In the genomic region with DNA sequence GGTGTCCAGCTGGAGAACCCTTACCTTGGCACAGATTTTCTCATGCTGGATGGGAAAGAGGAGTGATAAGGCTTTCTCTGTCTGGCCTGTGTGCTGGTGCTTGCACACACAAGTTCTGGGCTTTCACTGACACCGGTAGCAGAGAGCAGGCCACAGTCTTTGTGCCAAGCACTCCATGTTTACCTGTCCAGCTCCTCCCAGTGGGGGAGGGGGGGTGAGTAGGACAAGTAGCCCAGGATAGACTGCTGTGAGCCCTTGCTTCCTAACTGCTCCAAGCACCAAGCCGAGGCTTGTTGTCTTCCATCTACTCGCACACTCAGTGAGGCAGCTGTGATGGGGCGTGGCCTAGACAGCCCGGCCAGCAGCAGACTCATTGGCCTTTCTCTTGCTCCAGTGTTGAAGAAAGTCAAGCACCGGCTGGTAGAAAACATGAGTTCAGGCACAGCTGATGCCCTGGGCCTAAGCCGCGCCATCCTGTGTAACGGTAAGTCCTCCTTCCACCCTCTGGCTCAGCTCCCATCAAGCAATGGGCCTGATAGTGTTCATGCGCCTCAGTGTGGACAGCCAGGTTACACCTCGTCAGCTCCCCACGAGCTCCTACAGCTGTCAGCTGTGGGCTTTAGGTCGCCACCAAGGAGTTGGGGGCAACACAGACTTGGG, we compare ENCODE assay signal across 8 mouse cellular contexts. TPM values are rescaled to one million over a fixed set of nuclear protein-coding genes. Genes with fewer than 3 reads are reported as not detected.
DNase-seq lines count a peak whose midpoint lies in the region; ATAC-seq and TF ChIP-seq lines count a peak whose summit lies in the region.

No protein-coding gene starts in this region.

- DNase-seq in hindbrain, embryonic 11.5 days (ENCODE audit: low spot score): no peak
- DNase-seq in hindbrain, postnatal 0 days (ENCODE audit: low spot score): no peak
- DNase-seq in embryo, embryonic 11 days: no peak
- no peak for DNase-seq in spleen, postnatal 4 days (ENCODE audit: low spot score in 2 of 2)
- no peak for DNase-seq in urinary bladder, postnatal 25 days (ENCODE audit: low spot score)

- H3K36me3 ChIP-seq in hindbrain, embryonic 12.5 days: peaks cover 70% of the 10 kb centered on the region
- peaks cover 9% of the 10 kb centered on the region for H3K36me3 ChIP-seq in hindbrain, embryonic 11.5 days (ENCODE audit: control insufficient read depth, insufficient read depth, low read length)
- H3K36me3 ChIP-seq in embryonic facial prominence, embryonic 12.5 days: peaks cover 82% of the 10 kb centered on the region
- H3K36me3 ChIP-seq in hindbrain, postnatal 0 days (ENCODE audit: insufficient read depth, low read length): peaks cover 57% of the 10 kb centered on the region
- peaks cover 65% of the 10 kb centered on the region for H3K36me3 ChIP-seq in midbrain, embryonic 12.5 days

- no peaks in the 10 kb centered on the region for H3K9me3 ChIP-seq in hindbrain, embryonic 12.5 days (replicated peaks)
- H3K9me3 ChIP-seq in hindbrain, embryonic 11.5 days (ENCODE audit: control insufficient read depth, low read length): no peaks in the 10 kb centered on the region
- no peaks in the 10 kb centered on the region for H3K9me3 ChIP-seq in embryonic facial prominence, embryonic 12.5 days
- H3K9me3 ChIP-seq in hindbrain, postnatal 0 days (ENCODE audit: low read length): no peaks in the 10 kb centered on the region
- no peaks in the 10 kb centered on the region for H3K9me3 ChIP-seq in midbrain, embryonic 12.5 days

- WGBS in hindbrain, embryonic 12.5 days: 78% methylated on average over 13 of the region's 13 CpGs
- 74% methylated on average over 13 of the region's 13 CpGs for WGBS in hindbrain, embryonic 11.5 days
- 72% methylated on average over 13 of the region's 13 CpGs for WGBS in embryonic facial prominence, embryonic 12.5 days
- 69% methylated on average over 13 of the region's 13 CpGs for WGBS in hindbrain, postnatal 0 days
- 76% methylated on average over 13 of the region's 13 CpGs for WGBS in midbrain, embryonic 12.5 days

- H3K4me2 ChIP-seq in hindbrain, embryonic 12.5 days (replicated peaks): no peak overlapping the region
- H3K4me2 ChIP-seq in hindbrain, embryonic 11.5 days (replicated peaks; ENCODE audit: low read depth, low read length): no peak overlapping the region
- no peak overlapping the region for H3K4me2 ChIP-seq in embryonic facial prominence, embryonic 12.5 days (replicated peaks)
- H3K4me2 ChIP-seq in hindbrain, postnatal 0 days (ENCODE audit: low read depth, low read length): no peak overlapping the region
- no peak overlapping the region for H3K4me2 ChIP-seq in midbrain, embryonic 12.5 days (replicated peaks)

- no peak overlapping the region for H3K4me3 ChIP-seq in hindbrain, embryonic 12.5 days
- H3K4me3 ChIP-seq in hindbrain, embryonic 11.5 days (ENCODE audit: low read depth, low read length): no peak overlapping the region
- H3K4me3 ChIP-seq in embryonic facial prominence, embryonic 12.5 days: no peak overlapping the region
- no peak overlapping the region for H3K4me3 ChIP-seq in hindbrain, postnatal 0 days (ENCODE audit: low read length)
- H3K4me3 ChIP-seq in midbrain, embryonic 12.5 days: no peak overlapping the region

- TF ChIP-seq CTCF in hindbrain, postnatal 0 days (IDR thresholded peaks at IDR 0.05; ENCODE audit: low read depth): no peak

- H3K4me1 ChIP-seq in hindbrain, embryonic 12.5 days: peaks cover 5% of the 10 kb centered on the region; the same call in 1 of the 2 replicates
- peaks cover 3% of the 10 kb centered on the region; the same call in 1 of the 2 replicates for H3K4me1 ChIP-seq in hindbrain, embryonic 11.5 days (replicated peaks; ENCODE audit: control insufficient read depth, insufficient read depth, low read length)
- H3K4me1 ChIP-seq in embryonic facial prominence, embryonic 12.5 days: no peaks in the 10 kb centered on the region
- H3K4me1 ChIP-seq in hindbrain, postnatal 0 days (ENCODE audit: insufficient read depth, low read length): 0 out of 2 replicates have a peak, but pooled peaks cover 3% of the 10 kb centered on the region
- peaks cover 4% of the 10 kb centered on the region; the same call in 1 of the 2 replicates for H3K4me1 ChIP-seq in midbrain, embryonic 12.5 days

- no peak overlapping the region for H3K9ac ChIP-seq in hindbrain, embryonic 12.5 days
- H3K9ac ChIP-seq in hindbrain, embryonic 11.5 days (ENCODE audit: low read depth, low read length): no peak overlapping the region
- no peak overlapping the region for H3K9ac ChIP-seq in embryonic facial prominence, embryonic 12.5 days
- H3K9ac ChIP-seq in hindbrain, postnatal 0 days (replicated peaks; ENCODE audit: low read length): 0 out of 2 replicates have a peak overlapping the region, but pooled peaks have one; percentile 13
- H3K9ac ChIP-seq in midbrain, embryonic 12.5 days (replicated peaks): no peak overlapping the region

- ATAC-seq in hindbrain, embryonic 12.5 days (ENCODE audit: low FRiP score): peak; percentile 60
- ATAC-seq in hindbrain, embryonic 11.5 days (ENCODE audit: low FRiP score): no peak; the same call in 1 of the 2 replicates
- peak; percentile 13 for ATAC-seq in embryonic facial prominence, embryonic 12.5 days (ENCODE audit: insufficient number of reproducible peaks, insufficient read depth, low FRiP score, low TSS enrichment)
- peak; percentile 59 for ATAC-seq in hindbrain, postnatal 0 days
- peak; percentile 48 for ATAC-seq in midbrain, embryonic 12.5 days (ENCODE audit: low FRiP score, low read depth)

- no peak overlapping the region for H3K27ac ChIP-seq in hindbrain, embryonic 12.5 days
- no peak overlapping the region for H3K27ac ChIP-seq in hindbrain, embryonic 11.5 days (ENCODE audit: low read depth, low read length)
- H3K27ac ChIP-seq in embryonic facial prominence, embryonic 12.5 days: no peak overlapping the region
- no peak overlapping the region for H3K27ac ChIP-seq in hindbrain, postnatal 0 days
- no peak overlapping the region for H3K27ac ChIP-seq in midbrain, embryonic 12.5 days (replicated peaks)

- no peaks in the 10 kb centered on the region for H3K27me3 ChIP-seq in hindbrain, embryonic 12.5 days
- H3K27me3 ChIP-seq in hindbrain, embryonic 11.5 days (ENCODE audit: control insufficient read depth, insufficient read depth, low read length): no peaks in the 10 kb centered on the region
- H3K27me3 ChIP-seq in embryonic facial prominence, embryonic 12.5 days: no peaks in the 10 kb centered on the region
- no peaks in the 10 kb centered on the region for H3K27me3 ChIP-seq in hindbrain, postnatal 0 days (ENCODE audit: insufficient read depth, low read length)
- no peaks in the 10 kb centered on the region for H3K27me3 ChIP-seq in midbrain, embryonic 12.5 days

RNA-seq across cellular contexts. Expression of gene Slc16a8, which starts 11.9 kb away (rescaled TPM):
- polyA plus RNA-seq in hindbrain, embryonic 12.5 days (2016; fragmentation: Nextera tagmentation; extraction: Ambion mirVana): 0.36 and 0.66 TPM in 2 replicates
- 0.26 TPM in 1 of 2 replicates, not detected in the other for polyA plus RNA-seq in hindbrain, embryonic 11.5 days (2014; fragmentation: Nextera tagmentation; extraction: Ambion mirVana)
- polyA plus RNA-seq in embryonic facial prominence, embryonic 12.5 days (2016; fragmentation: Nextera tagmentation; extraction: Ambion mirVana): 0.25 and 0.50 TPM in 2 replicates
- 1.0 and 2.0 TPM in 2 replicates for total RNA-seq in hindbrain, postnatal 0 days (2014; rRNA removed)
- 3.1 and 3.7 TPM in 2 replicates for polyA plus RNA-seq in hindbrain, postnatal 0 days (2015; fragmentation: Nextera tagmentation; extraction: Ambion mirVana)
- polyA plus RNA-seq in midbrain, embryonic 12.5 days (2016; fragmentation: Nextera tagmentation; extraction: Ambion mirVana): 0.24 and 0.50 TPM in 2 replicates

RNA-seq across cellular contexts. Expression of gene Gm49486, which starts 13.5 kb away (rescaled TPM):
- 1.0 TPM in 2 replicates for polyA plus RNA-seq in hindbrain, embryonic 12.5 days (2016; fragmentation: Nextera tagmentation; extraction: Ambion mirVana)
- 0.35 and 0.68 TPM in 2 replicates for polyA plus RNA-seq in hindbrain, embryonic 11.5 days (2014; fragmentation: Nextera tagmentation; extraction: Ambion mirVana)
- polyA plus RNA-seq in embryonic facial prominence, embryonic 12.5 days (2016; fragmentation: Nextera tagmentation; extraction: Ambion mirVana): 0.78 and 0.90 TPM in 2 replicates
- 0.61 and 1.7 TPM in 2 replicates for total RNA-seq in hindbrain, postnatal 0 days (2014; rRNA removed)
- 1.5 and 2.1 TPM in 2 replicates for polyA plus RNA-seq in hindbrain, postnatal 0 days (2015; fragmentation: Nextera tagmentation; extraction: Ambion mirVana)
- polyA plus RNA-seq in midbrain, embryonic 12.5 days (2016; fragmentation: Nextera tagmentation; extraction: Ambion mirVana): 0.72 and 0.80 TPM in 2 replicates

RNA-seq across cellular contexts. Expression of gene Pick1, which starts 13.7 kb away (rescaled TPM):
- 67.1 and 72.6 TPM in 2 replicates for polyA plus RNA-seq in hindbrain, embryonic 12.5 days (2016; fragmentation: Nextera tagmentation; extraction: Ambion mirVana)
- polyA plus RNA-seq in hindbrain, embryonic 11.5 days (2014; fragmentation: Nextera tagmentation; extraction: Ambion mirVana): 23.5 and 28.0 TPM in 2 replicates
- polyA plus RNA-seq in embryonic facial prominence, embryonic 12.5 days (2016; fragmentation: Nextera tagmentation; extraction: Ambion mirVana): 60.2 and 60.7 TPM in 2 replicates
- total RNA-seq in hindbrain, postnatal 0 days (2014; rRNA removed): 59.4 and 68.0 TPM in 2 replicates
- 67.7 and 70.0 TPM in 2 replicates for polyA plus RNA-seq in hindbrain, postnatal 0 days (2015; fragmentation: Nextera tagmentation; extraction: Ambion mirVana)
- polyA plus RNA-seq in midbrain, embryonic 12.5 days (2016; fragmentation: Nextera tagmentation; extraction: Ambion mirVana): 60.5 and 67.8 TPM in 2 replicates

RNA-seq across cellular contexts. Expression of gene Baiap2l2, which starts 42.6 kb away (rescaled TPM):
- 0.92 and 4.1 TPM in 2 replicates for polyA plus RNA-seq in hindbrain, embryonic 12.5 days (2016; fragmentation: Nextera tagmentation; extraction: Ambion mirVana)
- 1.4 and 1.5 TPM in 2 replicates for polyA plus RNA-seq in hindbrain, embryonic 11.5 days (2014; fragmentation: Nextera tagmentation; extraction: Ambion mirVana)
- 10.1 and 10.7 TPM in 2 replicates for polyA plus RNA-seq in embryonic facial prominence, embryonic 12.5 days (2016; fragmentation: Nextera tagmentation; extraction: Ambion mirVana)
- total RNA-seq in hindbrain, postnatal 0 days (2014; rRNA removed): 1.7 and 2.3 TPM in 2 replicates
- 6.5 and 6.8 TPM in 2 replicates for polyA plus RNA-seq in hindbrain, postnatal 0 days (2015; fragmentation: Nextera tagmentation; extraction: Ambion mirVana)
- 0.72 and 2.4 TPM in 2 replicates for polyA plus RNA-seq in midbrain, embryonic 12.5 days (2016; fragmentation: Nextera tagmentation; extraction: Ambion mirVana)
